Mouse (Mus musculus): ENCODE data around the gene Arl3.
A peak's percentile ranks its signal among the peaks of the same experiment; 100 is the strongest.

Arl3 gene

GRCm38 (mm10) chr19:46532031-46532688 is 40.8 kb downstream of the Arl3 start:
- DNase-seq = peak; percentile 58 to 63

GRCm38 (mm10) chr19:46531071-46532030 is 41.6 kb downstream of the Arl3 start:
- DNase-seq = peak in 1 of 2 experiments; percentile 57

GRCm38 (mm10) chr19:46530449-46530990 is 42.5 kb downstream of the Arl3 start:
- DNase-seq = peak in 1 of 2 experiments; percentile 32

- peak in 1 of 2 experiments; percentile 22 for DNase-seq
These were observed 43.2 kb downstream of the Arl3 start for GRCm38 (mm10) chr19:46529601-46530448.

GRCm38 (mm10) chr19:46528529-46529213 is 44.3 kb downstream of the Arl3 start:
- peak; percentile 94 to 95 for DNase-seq

GRCm38 (mm10) chr19:46527632-46528528 is 45.1 kb downstream of the Arl3 start:
- peak in 1 of 2 experiments; percentile 5 for DNase-seq

- DNase-seq = peak; percentile 53 to 61
These were observed 47.0 kb downstream of the Arl3 start for GRCm38 (mm10) chr19:46525691-46526631.

- peak; percentile 83 to 89 for DNase-seq
These were observed 48.2 kb downstream of the Arl3 start for GRCm38 (mm10) chr19:46524601-46525321.

GRCm38 (mm10) chr19:46524152-46524544 is 48.9 kb downstream of the Arl3 start:
- DNase-seq = no peak

- peak in 1 of 2 experiments; percentile 55 for DNase-seq
These were observed 49.4 kb downstream of the Arl3 start for GRCm38 (mm10) chr19:46523480-46524151.

GRCm38 (mm10) chr19:46523131-46523479 is 49.9 kb downstream of the Arl3 start:
- peak in 1 of 2 experiments; percentile 8 for DNase-seq

- DNase-seq = no peak
These were observed 50.5 kb downstream of the Arl3 start for GRCm38 (mm10) chr19:46522433-46523044.

- no peak for DNase-seq
These were observed 51.3 kb downstream of the Arl3 start for GRCm38 (mm10) chr19:46521698-46522097.

GRCm38 (mm10) chr19:46518828-46519621 is 54.0 kb downstream of the Arl3 start:
- DNase-seq = peak in 1 of 2 experiments; percentile 10

GRCm38 (mm10) chr19:46518352-46518787 is 54.6 kb downstream of the Arl3 start:
- DNase-seq = peak in 1 of 2 experiments; percentile 6

- DNase-seq = peak in 1 of 2 experiments; percentile 16
These were observed 55.3 kb downstream of the Arl3 start for GRCm38 (mm10) chr19:46517529-46518351.
